Mouse (Mus musculus): ENCODE data around the gene Olfr689. TPM values are rescaled to one million over a fixed set of nuclear protein-coding genes. Genes with fewer than 3 reads are reported as not detected.
"Not testable (repeated sequence)": the region's sequence is repeated elsewhere in the genome, so short reads cannot be mapped to it uniquely, and the experiment has no call there.

Gene Olfr689
- polyA plus RNA-seq (2014; fragmentation: Nextera tagmentation; extraction: Ambion mirVana): not detected in 2 replicates

- ATAC-seq (replicated peaks; ENCODE audit: low FRiP score): no peak
- WGBS: 92% methylated on average over 1 of the region's 1 CpGs
- H3K36me3 ChIP-seq (ENCODE audit: control insufficient read depth, insufficient read depth, low read length): no peaks in the 10 kb centered on the region
Measured at GRCm38 (mm10) chr7:105310865-105311264, at the start of gene Olfr689. Gene Olfr689 (plus strand): TSS chr7:105311165.

GRCm38 (mm10) chr7:105272426-105272825 lies 38.5 kb upstream of the Olfr689 start:
- H3K4me2 ChIP-seq (ENCODE audit: low read depth, low read length, severe bottlenecking): no peak overlapping the region
- H3K9ac ChIP-seq (ENCODE audit: low read length): no peak overlapping the region
- no peaks in the 10 kb centered on the region for H3K9me3 ChIP-seq (ENCODE audit: control insufficient read depth, low read length)
- H3K36me3 ChIP-seq (ENCODE audit: control insufficient read depth, insufficient read depth, low read length): no peaks in the 10 kb centered on the region
- no peaks in the 10 kb centered on the region for H3K4me1 ChIP-seq (replicated peaks; ENCODE audit: control insufficient read depth, insufficient read depth, low read length)
- no peak overlapping the region for H3K4me3 ChIP-seq (ENCODE audit: low read depth, low read length)
- 70% methylated on average over 7 of the region's 7 CpGs for WGBS
- H3K27ac ChIP-seq (ENCODE audit: low read depth, low read length): no peak overlapping the region
- no peaks in the 10 kb centered on the region for H3K27me3 ChIP-seq (ENCODE audit: control insufficient read depth, insufficient read depth, low read length)
- ATAC-seq (replicated peaks; ENCODE audit: low FRiP score) (no peak), DNase-seq (ENCODE audit: low spot score) (no peak)

More at GRCm38 (mm10) chr7:105310865-105311264, at the start of gene Olfr689:
- Histone ChIP-seq H3K4me2 (ENCODE audit: low read depth, low read length, severe bottlenecking) (no peak within 1 kb of the TSS), H3K27me3 (ENCODE audit: control insufficient read depth, insufficient read depth, low read length) (no peaks in the 10 kb centered on the region), H3K4me3 (ENCODE audit: low read depth, low read length) (no peak within 1 kb of the TSS), H3K4me1 (replicated peaks; ENCODE audit: control insufficient read depth, insufficient read depth, low read length) (no peaks in the 10 kb centered on the region), H3K27ac (ENCODE audit: low read depth, low read length) (no peak within 1 kb of the TSS), H3K9ac (ENCODE audit: low read length) (no peak within 1 kb of the TSS), H3K9me3 (ENCODE audit: control insufficient read depth, low read length) (no peaks in the 10 kb centered on the region)
- DNase-seq (ENCODE audit: low spot score): no peak

GRCm38 (mm10) chr7:105287795-105288194 lies 23.2 kb upstream of the Olfr689 start, which contains the start of gene Olfr688:
Gene Olfr688 (plus strand): TSS chr7:105288095.
- no peaks in the 10 kb centered on the region for H3K36me3 ChIP-seq (ENCODE audit: control insufficient read depth, insufficient read depth, low read length)
- no peaks in the 10 kb centered on the region for H3K27me3 ChIP-seq (ENCODE audit: control insufficient read depth, insufficient read depth, low read length)

DNA sequence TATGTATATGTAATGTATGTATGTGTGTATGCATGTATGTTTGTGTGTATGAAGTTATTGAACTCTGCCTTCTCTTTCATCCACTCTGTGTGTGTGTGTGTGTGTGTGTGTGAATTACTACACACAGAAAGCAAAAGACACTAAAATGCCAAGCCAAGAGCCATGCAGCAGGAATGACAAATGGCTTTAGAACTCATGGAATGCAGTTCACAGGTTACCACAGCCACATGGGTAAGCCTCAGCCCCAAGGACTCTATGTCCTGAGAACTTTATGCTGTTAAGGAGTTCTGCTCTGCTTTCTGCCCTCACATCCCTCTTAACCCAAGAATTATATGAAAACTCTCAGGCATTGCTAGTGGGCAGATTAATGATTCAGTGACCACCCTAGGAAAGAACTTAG lies 20.9 kb upstream of the Olfr689 start:
- ATAC-seq (replicated peaks; ENCODE audit: low FRiP score): no peak
- Histone ChIP-seq H3K27ac (ENCODE audit: low read depth, low read length) (no peak overlapping the region), H3K36me3 (ENCODE audit: control insufficient read depth, insufficient read depth, low read length) (no peaks in the 10 kb centered on the region), H3K9ac (ENCODE audit: low read length) (no peak overlapping the region), H3K4me2 (ENCODE audit: low read depth, low read length, severe bottlenecking) (no peak overlapping the region), H3K9me3 (ENCODE audit: control insufficient read depth, low read length) (no peaks in the 10 kb centered on the region), H3K4me1 (replicated peaks; ENCODE audit: control insufficient read depth, insufficient read depth, low read length) (no peaks in the 10 kb centered on the region), H3K27me3 (ENCODE audit: control insufficient read depth, insufficient read depth, low read length) (no peaks in the 10 kb centered on the region), H3K4me3 (ENCODE audit: low read depth, low read length) (no peak overlapping the region)
- no peak for DNase-seq (ENCODE audit: low spot score)

More at GRCm38 (mm10) chr7:105287795-105288194, 23.2 kb upstream of the Olfr689 start, which contains the start of gene Olfr688:
- ATAC-seq (replicated peaks; ENCODE audit: low FRiP score): no peak
- Histone ChIP-seq H3K4me2 (ENCODE audit: low read depth, low read length, severe bottlenecking) (no peak within 1 kb of the TSS), H3K9ac (ENCODE audit: low read length) (no peak within 1 kb of the TSS), H3K4me3 (ENCODE audit: low read depth, low read length) (no peak within 1 kb of the TSS), H3K27ac (ENCODE audit: low read depth, low read length) (no peak within 1 kb of the TSS), H3K4me1 (replicated peaks; ENCODE audit: control insufficient read depth, insufficient read depth, low read length) (no peaks in the 10 kb centered on the region), H3K9me3 (ENCODE audit: control insufficient read depth, low read length) (no peaks in the 10 kb centered on the region)
- 80% methylated on average over 6 of the region's 6 CpGs for WGBS
- DNase-seq (ENCODE audit: low spot score): no peak

DNA sequence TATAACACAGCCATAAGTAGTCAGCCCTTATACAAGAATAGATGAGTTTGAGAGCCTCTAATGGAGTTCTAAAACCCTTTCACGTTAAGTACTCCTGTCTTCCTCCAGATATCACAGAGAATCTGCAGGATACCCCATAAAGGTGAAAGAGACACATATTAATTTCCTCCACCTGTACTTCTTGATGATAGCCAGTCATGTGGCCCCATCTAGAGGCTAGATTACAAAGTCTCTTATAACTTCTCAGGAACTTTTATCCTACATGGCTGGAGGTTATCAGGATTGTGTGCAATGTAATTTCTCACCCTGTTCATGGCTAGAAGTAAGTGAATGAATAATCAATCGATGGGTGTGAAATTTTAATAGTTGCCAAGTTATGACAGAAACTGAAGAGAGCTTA lies 14.3 kb downstream of the Olfr689 start:
- no peak for DNase-seq (ENCODE audit: low spot score)
- 79% methylated on average over 2 of the region's 2 CpGs for WGBS

GRCm38 (mm10) chr7:105334004-105334403 lies 23.0 kb downstream of the Olfr689 start, which contains the start of gene Olfr690:
Gene Olfr690 (minus strand): TSS chr7:105334104.
- H3K9me3 ChIP-seq (ENCODE audit: control insufficient read depth, low read length): no peaks in the 10 kb centered on the region
- WGBS: 94% methylated on average over 1 of the region's 1 CpGs
- H3K4me3 ChIP-seq (ENCODE audit: low read depth, low read length): no peak within 1 kb of the TSS
- no peaks in the 10 kb centered on the region for H3K36me3 ChIP-seq (ENCODE audit: control insufficient read depth, insufficient read depth, low read length)
- H3K4me2 ChIP-seq (ENCODE audit: low read depth, low read length, severe bottlenecking): no peak within 1 kb of the TSS
- H3K9ac ChIP-seq (ENCODE audit: low read length): no peak within 1 kb of the TSS
- H3K27me3 ChIP-seq (ENCODE audit: control insufficient read depth, insufficient read depth, low read length): no peaks in the 10 kb centered on the region
- DNase-seq (ENCODE audit: low spot score) (no peak), ATAC-seq (replicated peaks; ENCODE audit: low FRiP score) (no peak)
- no peaks in the 10 kb centered on the region for H3K4me1 ChIP-seq (replicated peaks; ENCODE audit: control insufficient read depth, insufficient read depth, low read length)
- H3K27ac ChIP-seq (ENCODE audit: low read depth, low read length): no peak within 1 kb of the TSS

More for the DNA sequence above, 14.3 kb downstream of the Olfr689 start:
- Histone ChIP-seq H3K36me3 (ENCODE audit: control insufficient read depth, insufficient read depth, low read length) (no peaks in the 10 kb centered on the region), H3K9me3 (ENCODE audit: control insufficient read depth, low read length) (no peaks in the 10 kb centered on the region), H3K4me3 (ENCODE audit: low read depth, low read length) (no peak overlapping the region), H3K4me2 (ENCODE audit: low read depth, low read length, severe bottlenecking) (no peak overlapping the region), H3K27me3 (ENCODE audit: control insufficient read depth, insufficient read depth, low read length) (no peaks in the 10 kb centered on the region), H3K9ac (ENCODE audit: low read length) (no peak overlapping the region), H3K4me1 (replicated peaks; ENCODE audit: control insufficient read depth, insufficient read depth, low read length) (no peaks in the 10 kb centered on the region), H3K27ac (ENCODE audit: low read depth, low read length) (no peak overlapping the region)
- ATAC-seq (replicated peaks; ENCODE audit: low FRiP score): no peak

DNA sequence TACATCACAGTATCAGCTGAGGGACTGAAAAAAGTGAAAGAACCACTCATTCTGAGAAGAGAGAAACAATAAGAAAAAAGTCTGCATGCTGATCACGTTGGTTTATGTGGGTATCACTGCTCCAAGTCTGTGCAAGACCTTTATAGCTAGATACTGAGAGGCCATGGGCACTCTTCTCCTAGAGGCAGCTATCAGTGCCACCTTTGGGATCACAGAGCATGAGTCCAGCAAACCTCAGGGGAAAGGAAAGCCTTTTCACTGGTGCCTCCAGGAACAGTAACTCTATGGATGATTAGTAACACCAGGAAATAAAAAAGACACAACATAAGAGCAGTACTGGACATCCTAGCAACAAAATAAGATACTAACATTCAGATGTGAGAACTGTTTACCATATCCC lies 31.2 kb downstream of the Olfr689 start, which contains the start of gene Olfr691:
Gene Olfr691 (minus strand): TSS at position 101 of the 400 bp plus-strand sequence.
- no peak within 1 kb of the TSS for H3K4me2 ChIP-seq (ENCODE audit: low read depth, low read length, severe bottlenecking)
- H3K4me1 ChIP-seq (replicated peaks; ENCODE audit: control insufficient read depth, insufficient read depth, low read length): no peaks in the 10 kb centered on the region
- no peak for DNase-seq (ENCODE audit: low spot score)
- H3K4me3 ChIP-seq (ENCODE audit: low read depth, low read length): no peak within 1 kb of the TSS
- H3K9me3 ChIP-seq (ENCODE audit: control insufficient read depth, low read length): no peaks in the 10 kb centered on the region
- H3K9ac ChIP-seq (ENCODE audit: low read length): no peak within 1 kb of the TSS
- H3K36me3 ChIP-seq (ENCODE audit: control insufficient read depth, insufficient read depth, low read length): no peaks in the 10 kb centered on the region
- H3K27me3 ChIP-seq (ENCODE audit: control insufficient read depth, insufficient read depth, low read length): no peaks in the 10 kb centered on the region
- WGBS: 49% methylated on average over 1 of the region's 1 CpGs
- ATAC-seq (replicated peaks; ENCODE audit: low FRiP score): no peak
- H3K27ac ChIP-seq (ENCODE audit: low read depth, low read length): no peak within 1 kb of the TSS

GRCm38 (mm10) chr7:105342752-105343151 lies 31.8 kb downstream of the Olfr689 start:
- H3K4me1 ChIP-seq (replicated peaks; ENCODE audit: control insufficient read depth, insufficient read depth, low read length): no peaks in the 10 kb centered on the region
- H3K4me3 ChIP-seq (ENCODE audit: low read depth, low read length): no peak overlapping the region
- ATAC-seq (replicated peaks; ENCODE audit: low FRiP score): no peak
- no peak overlapping the region for H3K4me2 ChIP-seq (ENCODE audit: low read depth, low read length, severe bottlenecking)
- no peaks in the 10 kb centered on the region for H3K27me3 ChIP-seq (ENCODE audit: control insufficient read depth, insufficient read depth, low read length)
- no peak overlapping the region for H3K27ac ChIP-seq (ENCODE audit: low read depth, low read length)
- DNase-seq (ENCODE audit: low spot score): no peak
- 77% methylated on average over 2 of the region's 2 CpGs for WGBS
- no peak overlapping the region for H3K9ac ChIP-seq (ENCODE audit: low read length)
- H3K9me3 ChIP-seq (ENCODE audit: control insufficient read depth, low read length): no peaks in the 10 kb centered on the region
- no peaks in the 10 kb centered on the region for H3K36me3 ChIP-seq (ENCODE audit: control insufficient read depth, insufficient read depth, low read length)

DNA sequence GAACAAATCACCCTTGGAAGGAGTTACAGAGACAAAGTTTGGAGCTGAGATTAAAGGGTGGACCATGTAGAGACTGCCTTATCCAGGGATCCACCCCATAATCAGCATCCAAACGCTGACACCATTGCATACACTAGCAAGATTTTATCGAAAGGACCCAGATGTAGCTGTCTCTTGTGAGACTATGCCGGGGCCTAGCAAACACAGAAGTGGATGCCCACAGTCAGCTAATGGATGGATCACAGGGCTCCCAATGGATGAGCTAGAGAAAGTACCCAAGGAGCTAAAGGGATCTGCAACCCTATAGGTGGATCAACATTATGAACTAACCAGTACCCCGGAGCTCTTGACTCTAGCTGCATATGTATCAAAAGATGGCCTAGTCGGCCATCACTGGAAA lies 45.1 kb downstream of the Olfr689 start:
- not testable (repeated sequence) for H3K4me2 ChIP-seq (ENCODE audit: low read depth, low read length, severe bottlenecking); H3K9me3 ChIP-seq (ENCODE audit: control insufficient read depth, low read length); H3K27me3 ChIP-seq (ENCODE audit: control insufficient read depth, insufficient read depth, low read length); H3K4me1 ChIP-seq (replicated peaks; ENCODE audit: control insufficient read depth, insufficient read depth, low read length); H3K36me3 ChIP-seq (ENCODE audit: control insufficient read depth, insufficient read depth, low read length); ATAC-seq (replicated peaks; ENCODE audit: low FRiP score); H3K27ac ChIP-seq (ENCODE audit: low read depth, low read length); H3K4me3 ChIP-seq (ENCODE audit: low read depth, low read length); H3K9ac ChIP-seq (ENCODE audit: low read length); DNase-seq (ENCODE audit: low spot score)
- no CpG with 5 or more reads among the region's 5 CpGs for WGBS
